Mouse (Mus musculus) E14TG2a.4 (cell line): Measurements from ENCODE around the gene Wnt1.

Source experiments
- CTCF ChIP-seq: conservative IDR thresholded peaks from 2 replicates; pipeline ENCODE4 v1.5.1; 2014; ENCODE audit warnings: low read length
- NANOG ChIP-seq: IDR thresholded peaks from 2 replicates; pipeline ENCODE4 v1.6.1; 2014; ENCODE audit warnings: borderline replicate concordance, low read length, mixed read lengths

DNA sequence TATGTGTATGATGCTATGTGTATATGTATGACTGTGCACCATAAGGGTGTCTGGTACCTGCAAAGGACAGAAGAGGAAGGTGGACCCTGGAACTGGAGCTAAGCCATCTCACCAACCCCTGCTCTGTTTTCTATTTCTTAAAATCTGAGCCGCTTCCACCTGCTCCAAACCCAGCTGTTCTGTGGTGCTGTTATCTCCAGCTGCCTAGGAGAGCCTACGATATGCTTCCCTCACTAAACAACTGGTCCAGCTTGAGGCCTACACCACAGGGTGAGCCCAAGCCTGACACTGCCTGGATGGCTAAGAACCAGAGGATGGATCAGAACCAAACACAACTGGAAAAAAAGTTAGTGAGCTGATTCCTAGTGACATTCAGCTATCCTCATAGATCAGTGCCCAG lies 35.5 kb upstream of the Wnt1 start:
- TF ChIP-seq CTCF, result no peak
- TF ChIP-seq NANOG, result no peak
